In the genomic region with DNA sequence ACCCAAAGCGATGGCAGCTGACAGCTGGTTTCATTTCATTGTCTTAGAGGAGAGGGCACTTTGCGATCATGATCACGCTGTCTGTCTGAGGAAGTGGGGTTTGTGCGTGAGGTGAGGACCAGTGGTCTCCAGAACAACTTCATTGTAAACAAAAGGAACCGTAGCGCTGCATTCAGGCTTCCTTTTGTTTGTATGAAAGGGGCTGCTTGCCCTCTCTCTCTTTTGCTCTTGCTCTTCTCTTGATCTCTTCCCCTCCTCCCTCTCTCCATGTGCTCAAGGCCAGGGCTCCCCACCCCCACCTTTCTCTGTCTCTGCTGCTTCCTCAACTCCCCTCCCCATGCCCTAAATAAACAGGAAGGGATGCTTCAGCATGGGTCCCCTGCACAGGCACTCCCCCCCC, we compare ENCODE assay signal across 8 mouse cellular contexts. TPM values are rescaled to one million over a fixed set of nuclear protein-coding genes. Genes with fewer than 3 reads are reported as not detected.
DNase-seq lines count a peak whose midpoint lies in the region; ATAC-seq lines count a peak whose summit lies in the region.

No protein-coding gene starts in this region.

- H3K4me2 ChIP-seq in lung, embryonic 15.5 days = peak overlapping the region; percentile 51; the same call in 1 of the 2 replicates
- peak overlapping the region; percentile 8 for H3K4me2 ChIP-seq in hindbrain, embryonic 11.5 days (replicated peaks; ENCODE audit: low read depth, low read length)

- DNase-seq in lung, postnatal 4 days = no peak
- DNase-seq in hindbrain, embryonic 11.5 days (ENCODE audit: low spot score) = peak; percentile 63
- peak; percentile 24 for DNase-seq in mesoderm, embryonic 11.5 days (ENCODE audit: low read depth, low spot score)
- DNase-seq in thymus, postnatal 4 days = peak; percentile 49
- DNase-seq in adrenal gland, postnatal 25 days = no peak
- no peak for DNase-seq in adrenal gland, adult 8-10 months
- DNase-seq in layer of hippocampus, postnatal 25 days (ENCODE audit: extremely low spot score in 1 of 2, low spot score in 1 of 2) = no peak

- H3K9ac ChIP-seq in lung, embryonic 15.5 days = no peak overlapping the region
- H3K9ac ChIP-seq in hindbrain, embryonic 11.5 days (ENCODE audit: low read depth, low read length) = no peak overlapping the region

- ATAC-seq in lung, embryonic 15.5 days (ENCODE audit: borderline replicate concordance, extremely low read depth, low FRiP score, low TSS enrichment) = no peak
- peak; percentile 83 for ATAC-seq in hindbrain, embryonic 11.5 days (ENCODE audit: low FRiP score)

- H3K4me3 ChIP-seq in lung, embryonic 15.5 days = no peak overlapping the region
- H3K4me3 ChIP-seq in hindbrain, embryonic 11.5 days (ENCODE audit: low read depth, low read length) = no peak overlapping the region

- WGBS in lung, embryonic 15.5 days = 14% methylated on average over 6 of the region's 6 CpGs
- WGBS in hindbrain, embryonic 11.5 days = 7% methylated on average over 6 of the region's 6 CpGs

- no peaks in the 10 kb centered on the region for H3K9me3 ChIP-seq in lung, embryonic 15.5 days
- no peaks in the 10 kb centered on the region for H3K9me3 ChIP-seq in hindbrain, embryonic 11.5 days (ENCODE audit: control insufficient read depth, low read length)

- peak overlapping the region; percentile 79; the same call in 1 of the 2 replicates for H3K27ac ChIP-seq in lung, embryonic 15.5 days
- no peak overlapping the region for H3K27ac ChIP-seq in hindbrain, embryonic 11.5 days (ENCODE audit: low read depth, low read length)

- no peaks in the 10 kb centered on the region for H3K27me3 ChIP-seq in lung, embryonic 15.5 days
- H3K27me3 ChIP-seq in hindbrain, embryonic 11.5 days (ENCODE audit: control insufficient read depth, insufficient read depth, low read length) = no peaks in the 10 kb centered on the region

- peaks cover 38% of the 10 kb centered on the region for H3K4me1 ChIP-seq in lung, embryonic 15.5 days
- H3K4me1 ChIP-seq in hindbrain, embryonic 11.5 days (replicated peaks; ENCODE audit: control insufficient read depth, insufficient read depth, low read length) = no peaks in the 10 kb centered on the region; the same call in 1 of the 2 replicates

- no peaks in the 10 kb centered on the region for H3K36me3 ChIP-seq in lung, embryonic 15.5 days
- no peaks in the 10 kb centered on the region for H3K36me3 ChIP-seq in hindbrain, embryonic 11.5 days (ENCODE audit: control insufficient read depth, insufficient read depth, low read length)

RNA-seq across cellular contexts. Expression of a gene that starts 51.0 kb away (rescaled TPM):
- polyA plus RNA-seq in lung, embryonic 15.5 days (2015; fragmentation: Nextera tagmentation; extraction: Ambion mirVana) = 252 and 267 TPM in 2 replicates
- 372 and 407 TPM in 2 replicates for polyA plus RNA-seq in hindbrain, embryonic 11.5 days (2014; fragmentation: Nextera tagmentation; extraction: Ambion mirVana)
- total RNA-seq in adrenal gland, postnatal 25 days (2021) = 150 and 162 TPM in 2 replicates
- 100 to 1,000 TPM; 120 to 143 (median 133) TPM for total RNA-seq in adrenal gland, adult 8-10 months (2022)
- total RNA-seq in layer of hippocampus, postnatal 25 days (2021) = 100 to 1,000 TPM; 146 to 162 TPM

Comparison
In these comparisons a context has a peak if more than half of its experiments do, and no peak if none do; other contexts are left out.
1. DNase-seq: peak in hindbrain, embryonic 11.5 days (single experiment), mesoderm, embryonic 11.5 days (single experiment) and thymus, postnatal 4 days (single experiment); none in lung, postnatal 4 days (0 of 2), adrenal gland, postnatal 25 days (single experiment), adrenal gland, adult 8-10 months (single experiment) and layer of hippocampus, postnatal 25 days (0 of 2).